Mouse (Mus musculus): ENCODE measurements around the gene Hddc3.

DNA sequence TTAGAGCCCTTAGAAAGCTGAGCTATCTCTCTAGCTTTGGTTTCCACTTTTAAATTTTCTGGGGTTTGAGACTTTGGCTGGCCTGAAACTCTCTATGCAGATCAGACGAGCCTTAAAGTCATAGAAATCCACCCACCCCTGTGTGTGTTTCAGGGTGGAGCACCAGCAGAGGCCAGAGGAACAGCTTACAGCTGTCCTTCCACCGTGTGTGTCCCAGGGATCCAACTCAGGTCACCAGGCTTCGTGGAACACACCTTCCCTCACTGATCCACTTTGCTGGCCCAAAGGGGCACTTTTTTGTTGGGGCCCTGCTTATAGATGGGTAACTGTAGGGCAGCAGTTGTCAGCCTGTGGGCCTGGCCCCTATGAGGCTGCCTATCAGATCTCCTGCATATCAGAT lies 31.4 kb downstream of the Hddc3 start:
- TF ChIP-seq CTCF (conservative IDR thresholded peaks at IDR 0.05 in 1 of 2, IDR thresholded peaks at IDR 0.05 in 1 of 2; ENCODE audit: low read depth in 2 of 2, low read length in 2 of 2) (no peak), MAX (IDR thresholded peaks at IDR 0.05; ENCODE audit: low read length) (no peak), EP300 (IDR thresholded peaks at IDR 0.05; ENCODE audit: low read length) (no peak), ZKSCAN1 (IDR thresholded peaks at IDR 0.05; ENCODE audit: borderline replicate concordance, low read depth, low read length) (no peak), POLR2A (IDR thresholded peaks at IDR 0.05; ENCODE audit: low read depth, low read length) (no peak), TCF12 (IDR thresholded peaks at IDR 0.05; ENCODE audit: low read depth, low read length) (no peak)
